Mouse (Mus musculus): ENCODE data around the gene Map4. TPM values are rescaled to one million over a fixed set of nuclear protein-coding genes. Genes with fewer than 3 reads are reported as not detected.

Gene Map4
- polyA plus RNA-seq, 1 experiment, result 36.5 TPM

- peaks cover 7% of the 10 kb centered on the region; the same call in 1 of the 2 replicates for H3K4me1 ChIP-seq (ENCODE audit: control insufficient read depth, insufficient read depth, insufficient read length, low read length)
- H3K4me3 ChIP-seq (ENCODE audit: insufficient read depth, low read depth, low read length), result no peak overlapping the region
- H3K27ac ChIP-seq (replicated peaks; ENCODE audit: low read depth, low read length), result peak overlapping the region; percentile 19; the same call in 1 of the 2 replicates
These were observed 24.0 kb upstream of the Map4 start for GRCm38 (mm10) chr9:109907300-109907699.

GRCm38 (mm10) chr9:109907774-109908465 is 23.3 kb upstream of the Map4 start:
- Histone ChIP-seq H3K4me1 (ENCODE audit: control insufficient read depth, insufficient read depth, insufficient read length, low read length) (peaks cover 7% of the 10 kb centered on the region; the same call in 1 of the 2 replicates), H3K27ac (replicated peaks; ENCODE audit: low read depth, low read length) (peak overlapping the region; percentile 19; the same call in 1 of the 2 replicates), H3K4me3 (ENCODE audit: insufficient read depth, low read depth, low read length) (no peak overlapping the region)

- Histone ChIP-seq H3K27ac (replicated peaks; ENCODE audit: low read depth, low read length) (no peak overlapping the region), H3K4me1 (ENCODE audit: control insufficient read depth, insufficient read depth, insufficient read length, low read length) (peaks cover 7% of the 10 kb centered on the region; the same call in 1 of the 2 replicates), H3K4me3 (ENCODE audit: insufficient read depth, low read depth, low read length) (no peak overlapping the region)
These were observed 22.2 kb upstream of the Map4 start for GRCm38 (mm10) chr9:109909102-109909501.

GRCm38 (mm10) chr9:109909926-109910325 is 21.3 kb upstream of the Map4 start:
- no peak overlapping the region for H3K27ac ChIP-seq (replicated peaks; ENCODE audit: low read depth, low read length)
- peaks cover 7% of the 10 kb centered on the region; the same call in 1 of the 2 replicates for H3K4me1 ChIP-seq (ENCODE audit: control insufficient read depth, insufficient read depth, insufficient read length, low read length)
- no peak overlapping the region for H3K4me3 ChIP-seq (ENCODE audit: insufficient read depth, low read depth, low read length)

- Histone ChIP-seq H3K4me1 (ENCODE audit: control insufficient read depth, insufficient read depth, insufficient read length, low read length) (peaks cover 7% of the 10 kb centered on the region; the same call in 1 of the 2 replicates), H3K27ac (replicated peaks; ENCODE audit: low read depth, low read length) (no peak overlapping the region)
These were observed 19.5 kb upstream of the Map4 start for GRCm38 (mm10) chr9:109911779-109912178.

GRCm38 (mm10) chr9:109914269-109914926 is 16.9 kb upstream of the Map4 start:
- H3K4me3 ChIP-seq (ENCODE audit: insufficient read depth, low read depth, low read length), result no peak overlapping the region

More at GRCm38 (mm10) chr9:109911779-109912178, 19.5 kb upstream of the Map4 start:
- no peak overlapping the region for H3K4me3 ChIP-seq (ENCODE audit: insufficient read depth, low read depth, low read length)

GRCm38 (mm10) chr9:109917931-109918330 is 13.3 kb upstream of the Map4 start:
- no peak overlapping the region for H3K4me3 ChIP-seq (ENCODE audit: insufficient read depth, low read depth, low read length)
- H3K27ac ChIP-seq (replicated peaks; ENCODE audit: low read depth, low read length), result no peak overlapping the region
- H3K4me1 ChIP-seq (ENCODE audit: control insufficient read depth, insufficient read depth, insufficient read length, low read length), result no peaks in the 10 kb centered on the region

More at GRCm38 (mm10) chr9:109914269-109914926, 16.9 kb upstream of the Map4 start:
- Histone ChIP-seq H3K27ac (replicated peaks; ENCODE audit: low read depth, low read length) (no peak overlapping the region), H3K4me1 (ENCODE audit: control insufficient read depth, insufficient read depth, insufficient read length, low read length) (no peaks in the 10 kb centered on the region)

GRCm38 (mm10) chr9:109929131-109929530 is 2.1 kb upstream of the Map4 start:
- no peaks in the 10 kb centered on the region for H3K4me1 ChIP-seq (ENCODE audit: control insufficient read depth, insufficient read depth, insufficient read length, low read length)
- no peak overlapping the region for H3K27ac ChIP-seq (replicated peaks; ENCODE audit: low read depth, low read length)
- H3K4me3 ChIP-seq (ENCODE audit: insufficient read depth, low read depth, low read length), result no peak overlapping the region

GRCm38 (mm10) chr9:109930063-109930462 is 1.2 kb upstream of the Map4 start:
- Histone ChIP-seq H3K4me1 (ENCODE audit: control insufficient read depth, insufficient read depth, insufficient read length, low read length) (no peaks in the 10 kb centered on the region), H3K4me3 (ENCODE audit: insufficient read depth, low read depth, low read length) (no peak overlapping the region), H3K27ac (replicated peaks; ENCODE audit: low read depth, low read length) (no peak overlapping the region)

- Histone ChIP-seq H3K4me1 (ENCODE audit: control insufficient read depth, insufficient read depth, insufficient read length, low read length) (no peaks in the 10 kb centered on the region), H3K27ac (replicated peaks; ENCODE audit: low read depth, low read length) (peak overlapping the region; percentile 53; the same call in 1 of the 2 replicates), H3K4me3 (ENCODE audit: insufficient read depth, low read depth, low read length) (no peak overlapping the region; the same call in 1 of the 2 replicates)
These were observed 508 bp upstream of the Map4 start for GRCm38 (mm10) chr9:109930752-109931151.

- H3K4me1 ChIP-seq (ENCODE audit: control insufficient read depth, insufficient read depth, insufficient read length, low read length), result no peaks in the 10 kb centered on the region
- H3K27ac ChIP-seq (replicated peaks; ENCODE audit: low read depth, low read length), result peak overlapping the region; percentile 80
- H3K4me3 ChIP-seq (ENCODE audit: insufficient read depth, low read depth, low read length), result peak overlapping the region; percentile 74
These were observed 1.1 kb downstream of the Map4 start for GRCm38 (mm10) chr9:109932361-109932755.

- Histone ChIP-seq H3K27ac (replicated peaks; ENCODE audit: low read depth, low read length) (peak overlapping the region; percentile 80), H3K4me1 (ENCODE audit: control insufficient read depth, insufficient read depth, insufficient read length, low read length) (no peaks in the 10 kb centered on the region), H3K4me3 (ENCODE audit: insufficient read depth, low read depth, low read length) (peak overlapping the region; percentile 74)
These were observed 1.6 kb downstream of the Map4 start for GRCm38 (mm10) chr9:109932756-109933375.

GRCm38 (mm10) chr9:109939401-109939800 is 8.1 kb downstream of the Map4 start:
- H3K4me1 ChIP-seq (ENCODE audit: control insufficient read depth, insufficient read depth, insufficient read length, low read length), result peaks cover 3% of the 10 kb centered on the region
- no peak overlapping the region for H3K27ac ChIP-seq (replicated peaks; ENCODE audit: low read depth, low read length)
- H3K4me3 ChIP-seq (ENCODE audit: insufficient read depth, low read depth, low read length), result no peak overlapping the region

- H3K4me1 ChIP-seq (ENCODE audit: control insufficient read depth, insufficient read depth, insufficient read length, low read length), result peaks cover 7% of the 10 kb centered on the region
- no peak overlapping the region for H3K27ac ChIP-seq (replicated peaks; ENCODE audit: low read depth, low read length)
- no peak overlapping the region for H3K4me3 ChIP-seq (ENCODE audit: insufficient read depth, low read depth, low read length)
These were observed 11.5 kb downstream of the Map4 start for GRCm38 (mm10) chr9:109942796-109943195.

GRCm38 (mm10) chr9:109944712-109945111 is 13.5 kb downstream of the Map4 start:
- H3K27ac ChIP-seq (replicated peaks; ENCODE audit: low read depth, low read length), result no peak overlapping the region
- no peak overlapping the region for H3K4me3 ChIP-seq (ENCODE audit: insufficient read depth, low read depth, low read length)
- peaks cover 7% of the 10 kb centered on the region for H3K4me1 ChIP-seq (ENCODE audit: control insufficient read depth, insufficient read depth, insufficient read length, low read length)

Measured in brown adipose tissue, adult 24 weeks (tissue).